Mouse (Mus musculus): ENCODE results near the gene Chat. TPM values are rescaled to one million over a fixed set of nuclear protein-coding genes. Genes with fewer than 3 reads are reported as not detected.

The Chat gene
- polyA plus RNA-seq, 1 experiment from 2014 or later = 1.1 TPM

GRCm38 (mm10) chr14:32381619-32382018, 84.2 kb downstream of the Chat start:
- ATAC-seq (ENCODE audit: low FRiP score) (no peak; the same call in 1 of the 2 replicates), DNase-seq (ENCODE audit: low spot score) (peak; percentile 25)
- Histone ChIP-seq H3K4me2 (replicated peaks; ENCODE audit: low read depth, low read length) (no peak overlapping the region), H3K27me3 (ENCODE audit: control insufficient read depth, insufficient read depth, low read length) (no peaks in the 10 kb centered on the region; the same call in 1 of the 2 replicates), H3K36me3 (ENCODE audit: control insufficient read depth, insufficient read depth, low read length) (no peaks in the 10 kb centered on the region), H3K27ac (ENCODE audit: low read depth, low read length) (0 out of 2 replicates have a peak overlapping the region, but pooled peaks have one; percentile 13), H3K4me3 (ENCODE audit: low read depth, low read length) (no peak overlapping the region), H3K9me3 (ENCODE audit: control insufficient read depth, low read length) (no peaks in the 10 kb centered on the region), H3K9ac (ENCODE audit: low read depth, low read length) (no peak overlapping the region), H3K4me1 (replicated peaks; ENCODE audit: control insufficient read depth, insufficient read depth, low read length) (no peaks in the 10 kb centered on the region; the same call in 1 of the 2 replicates)
- WGBS = 52% methylated on average over 15 of the region's 15 CpGs

GRCm38 (mm10) chr14:32381066-32381465, 84.7 kb downstream of the Chat start:
- ATAC-seq (ENCODE audit: low FRiP score) = peak; percentile 59; the same call in 1 of the 2 replicates
- 26% methylated on average over 7 of the region's 7 CpGs for WGBS
- no peaks in the 10 kb centered on the region; the same call in 1 of the 2 replicates for H3K27me3 ChIP-seq (ENCODE audit: control insufficient read depth, insufficient read depth, low read length)

GRCm38 (mm10) chr14:32380099-32380480, 85.7 kb downstream of the Chat start:
- Histone ChIP-seq H3K27ac (ENCODE audit: low read depth, low read length) (no peak overlapping the region), H3K27me3 (ENCODE audit: control insufficient read depth, insufficient read depth, low read length) (no peaks in the 10 kb centered on the region; the same call in 1 of the 2 replicates), H3K9ac (ENCODE audit: low read depth, low read length) (no peak overlapping the region), H3K4me3 (ENCODE audit: low read depth, low read length) (no peak overlapping the region), H3K4me2 (replicated peaks; ENCODE audit: low read depth, low read length) (no peak overlapping the region), H3K36me3 (ENCODE audit: control insufficient read depth, insufficient read depth, low read length) (no peaks in the 10 kb centered on the region), H3K9me3 (ENCODE audit: control insufficient read depth, low read length) (no peaks in the 10 kb centered on the region), H3K4me1 (replicated peaks; ENCODE audit: control insufficient read depth, insufficient read depth, low read length) (no peaks in the 10 kb centered on the region; the same call in 1 of the 2 replicates)
- ATAC-seq (ENCODE audit: low FRiP score) = no peak
- DNase-seq (ENCODE audit: low spot score) = peak; percentile 10
- WGBS = 45% methylated on average over 3 of the region's 3 CpGs

More at GRCm38 (mm10) chr14:32381066-32381465, 84.7 kb downstream of the Chat start:
- DNase-seq (ENCODE audit: low spot score) = peak; percentile 26
- H3K36me3 ChIP-seq (ENCODE audit: control insufficient read depth, insufficient read depth, low read length) = no peaks in the 10 kb centered on the region
- H3K27ac ChIP-seq (ENCODE audit: low read depth, low read length) = no peak overlapping the region
- no peaks in the 10 kb centered on the region for H3K9me3 ChIP-seq (ENCODE audit: control insufficient read depth, low read length)
- H3K4me3 ChIP-seq (ENCODE audit: low read depth, low read length) = no peak overlapping the region
- H3K4me2 ChIP-seq (replicated peaks; ENCODE audit: low read depth, low read length) = no peak overlapping the region
- no peaks in the 10 kb centered on the region; the same call in 1 of the 2 replicates for H3K4me1 ChIP-seq (replicated peaks; ENCODE audit: control insufficient read depth, insufficient read depth, low read length)
- H3K9ac ChIP-seq (ENCODE audit: low read depth, low read length) = no peak overlapping the region

- H3K4me2 ChIP-seq (replicated peaks; ENCODE audit: low read depth, low read length) = no peak overlapping the region; the same call in 1 of the 2 replicates
- no peaks in the 10 kb centered on the region; the same call in 1 of the 2 replicates for H3K27me3 ChIP-seq (ENCODE audit: control insufficient read depth, insufficient read depth, low read length)
- no peak overlapping the region for H3K27ac ChIP-seq (ENCODE audit: low read depth, low read length)
- H3K36me3 ChIP-seq (ENCODE audit: control insufficient read depth, insufficient read depth, low read length) = no peaks in the 10 kb centered on the region
- H3K4me3 ChIP-seq (ENCODE audit: low read depth, low read length) = 0 out of 2 replicates have a peak overlapping the region, but pooled peaks have one; percentile 6
- H3K9me3 ChIP-seq (ENCODE audit: control insufficient read depth, low read length) = no peaks in the 10 kb centered on the region
- ATAC-seq (ENCODE audit: low FRiP score) (no peak), DNase-seq (ENCODE audit: low spot score) (peak; percentile 51)
- no peak overlapping the region for H3K9ac ChIP-seq (ENCODE audit: low read depth, low read length)
- no peaks in the 10 kb centered on the region; the same call in 1 of the 2 replicates for H3K4me1 ChIP-seq (replicated peaks; ENCODE audit: control insufficient read depth, insufficient read depth, low read length)
- 16% methylated on average over 22 of the region's 22 CpGs for whole genome bisulfite sequencing
These were observed 86.2 kb downstream of the Chat start for GRCm38 (mm10) chr14:32379395-32380098.

- Histone ChIP-seq H3K9ac (ENCODE audit: low read depth, low read length) (no peak overlapping the region), H3K9me3 (ENCODE audit: control insufficient read depth, low read length) (no peaks in the 10 kb centered on the region), H3K36me3 (ENCODE audit: control insufficient read depth, insufficient read depth, low read length) (no peaks in the 10 kb centered on the region), H3K27ac (ENCODE audit: low read depth, low read length) (no peak overlapping the region), H3K4me2 (replicated peaks; ENCODE audit: low read depth, low read length) (no peak overlapping the region), H3K4me3 (ENCODE audit: low read depth, low read length) (no peak overlapping the region), H3K27me3 (ENCODE audit: control insufficient read depth, insufficient read depth, low read length) (no peaks in the 10 kb centered on the region), H3K4me1 (replicated peaks; ENCODE audit: control insufficient read depth, insufficient read depth, low read length) (no peaks in the 10 kb centered on the region)
- ATAC-seq (ENCODE audit: low FRiP score) (no peak), DNase-seq (ENCODE audit: low spot score) (no peak)
- WGBS = 93% methylated on average over 2 of the region's 2 CpGs
These were observed 93.3 kb downstream of the Chat start for GRCm38 (mm10) chr14:32372510-32372909.

GRCm38 (mm10) chr14:32369756-32370155, 96.0 kb downstream of the Chat start:
- H3K9me3 ChIP-seq (ENCODE audit: control insufficient read depth, low read length) = no peaks in the 10 kb centered on the region
- H3K4me1 ChIP-seq (replicated peaks; ENCODE audit: control insufficient read depth, insufficient read depth, low read length) = no peaks in the 10 kb centered on the region
- H3K4me2 ChIP-seq (replicated peaks; ENCODE audit: low read depth, low read length) = no peak overlapping the region
- DNase-seq (ENCODE audit: low spot score) (no peak), ATAC-seq (ENCODE audit: low FRiP score) (no peak)
- H3K27ac ChIP-seq (ENCODE audit: low read depth, low read length) = no peak overlapping the region
- H3K36me3 ChIP-seq (ENCODE audit: control insufficient read depth, insufficient read depth, low read length) = no peaks in the 10 kb centered on the region
- H3K9ac ChIP-seq (ENCODE audit: low read depth, low read length) = no peak overlapping the region
- WGBS = 73% methylated on average over 7 of the region's 7 CpGs
- H3K27me3 ChIP-seq (ENCODE audit: control insufficient read depth, insufficient read depth, low read length) = no peaks in the 10 kb centered on the region
- no peak overlapping the region for H3K4me3 ChIP-seq (ENCODE audit: low read depth, low read length)

- WGBS = 56% methylated on average over 7 of the region's 7 CpGs
- H3K9ac ChIP-seq (ENCODE audit: low read depth, low read length) = no peak overlapping the region
- no peaks in the 10 kb centered on the region for H3K36me3 ChIP-seq (ENCODE audit: control insufficient read depth, insufficient read depth, low read length)
- H3K4me2 ChIP-seq (replicated peaks; ENCODE audit: low read depth, low read length) = no peak overlapping the region
- no peaks in the 10 kb centered on the region for H3K4me1 ChIP-seq (replicated peaks; ENCODE audit: control insufficient read depth, insufficient read depth, low read length)
- H3K27ac ChIP-seq (ENCODE audit: low read depth, low read length) = no peak overlapping the region
- DNase-seq (ENCODE audit: low spot score) = no peak
- H3K27me3 ChIP-seq (ENCODE audit: control insufficient read depth, insufficient read depth, low read length) = no peaks in the 10 kb centered on the region
- no peaks in the 10 kb centered on the region for H3K9me3 ChIP-seq (ENCODE audit: control insufficient read depth, low read length)
- no peak for ATAC-seq (ENCODE audit: low FRiP score)
- no peak overlapping the region for H3K4me3 ChIP-seq (ENCODE audit: low read depth, low read length)
These were observed 101.4 kb downstream of the Chat start for GRCm38 (mm10) chr14:32364359-32364758.
